10 mouse cellular contexts compared by ENCODE assay signal in the genomic region with DNA sequence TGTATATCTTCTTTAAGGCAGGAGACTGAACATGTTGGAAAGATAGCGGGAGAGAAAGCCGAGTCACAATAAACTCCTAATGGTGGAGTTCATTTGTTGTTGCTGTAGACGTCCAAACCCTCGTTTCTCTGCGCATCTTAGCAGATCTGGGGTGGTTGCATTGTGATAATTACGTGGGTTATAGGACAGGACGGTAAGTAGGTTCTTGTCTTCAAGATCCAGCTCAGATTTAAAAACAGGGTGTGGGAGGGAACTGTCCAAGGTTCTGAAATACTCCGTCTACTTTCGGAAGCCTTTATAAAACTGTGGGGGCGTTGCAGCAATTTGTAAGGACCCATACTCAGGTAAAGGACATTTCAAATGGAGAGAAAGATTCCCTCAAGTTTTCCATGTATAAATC. TPM values are rescaled to one million over a fixed set of nuclear protein-coding genes. Genes with fewer than 3 reads are reported as not detected.
DNase-seq lines count a peak whose midpoint lies in the region; ATAC-seq and TF ChIP-seq lines count a peak whose summit lies in the region.
"Had no signal": no experiment of that assay in that cellular context is flagged by ENCODE, and none has a peak within 500 bp of the region (broad histone marks: within the 10 kb centered on the region; RNA-seq: fewer than 3 reads in every experiment).

No protein-coding gene starts in this region.

- H3K9ac ChIP-seq in lung, postnatal 0 days (replicated peaks; ENCODE audit: low read depth) = no peak overlapping the region
- no peak overlapping the region for H3K9ac ChIP-seq in MEL (ENCODE audit: control insufficient read depth, low read depth, low read length, poor library complexity, severe bottlenecking)
- H3K9ac ChIP-seq: limb, embryonic 13.5 days had no signal

- no peaks in the 10 kb centered on the region for H3K36me3 ChIP-seq in lung, postnatal 0 days (ENCODE audit: insufficient read depth, low read length)
- H3K36me3 ChIP-seq in MEL (ENCODE audit: control insufficient read depth in 1 of 2, insufficient read depth in 2 of 2, low read length in 2 of 2) = no peaks in the 10 kb centered on the region
- H3K36me3 ChIP-seq: forebrain, embryonic 10.5 days; limb, embryonic 13.5 days had no signal

- H3K79me2 ChIP-seq in MEL (ENCODE audit: control insufficient read depth, insufficient read depth, low read length, poor library complexity) = no peaks in the 10 kb centered on the region

- DNase-seq in lung, postnatal 0 days (ENCODE audit: low spot score) = peak; percentile 53
- no peak for DNase-seq in lung, postnatal 10 days
- peak; percentile 68 for DNase-seq in MEL (ENCODE audit: low read depth, low spot score)
- DNase-seq in embryo, embryonic 10 days (ENCODE audit: low spot score) = peak; percentile 51
- DNase-seq in naive thymus-derived CD4-positive, alpha-beta T cell, adult 2 months (ENCODE audit: low read depth) = peak; percentile 66
- DNase-seq in urinary bladder, adult 2 months (ENCODE audit: low spot score) = no peak
- no peak for DNase-seq in layer of hippocampus, postnatal 14 days (ENCODE audit: low spot score in 2 of 2)
- DNase-seq: spleen, adult 18-20 months had no signal

- ATAC-seq in lung, postnatal 0 days = no peak

- H3K27me3 ChIP-seq in lung, postnatal 0 days (replicated peaks; ENCODE audit: insufficient read depth, low read length) = 0 out of 2 replicates have a peak, but pooled peaks cover 6% of the 10 kb centered on the region
- no peaks in the 10 kb centered on the region; a peak in 2 of 4 replicates for H3K27me3 ChIP-seq in MEL (ENCODE audit: control insufficient read depth in 1 of 2, insufficient read depth in 2 of 2, low read length in 2 of 2)

- no peak for TF ChIP-seq EP300 in lung, postnatal 0 days (IDR thresholded peaks at IDR 0.05)
- TF ChIP-seq EP300 in MEL (IDR thresholded peaks at IDR 0.05; ENCODE audit: low read depth in 1 of 2, low read length in 2 of 2) = no peak

- no peak overlapping the region for H3K4me2 ChIP-seq in lung, postnatal 0 days (replicated peaks; ENCODE audit: low read depth, low read length)
- H3K4me2 ChIP-seq: limb, embryonic 13.5 days had no signal

- no peak overlapping the region for H3K4me3 ChIP-seq in lung, postnatal 0 days (ENCODE audit: low read depth, low read length)
- no peak overlapping the region for H3K4me3 ChIP-seq in MEL (ENCODE audit: control insufficient read depth in 1 of 2, insufficient read depth in 1 of 2, low read depth in 2 of 2, low read length in 2 of 2)
- H3K4me3 ChIP-seq: forebrain, embryonic 10.5 days; limb, embryonic 13.5 days had no signal

- TF ChIP-seq CTCF in lung, postnatal 0 days (IDR thresholded peaks at IDR 0.05) = no peak
- TF ChIP-seq CTCF in MEL (IDR thresholded peaks at IDR 0.05 in 2 of 3, conservative IDR thresholded peaks at IDR 0.05 in 1 of 3; ENCODE audit: control insufficient read depth in 1 of 3, insufficient read depth in 1 of 3, low read depth in 2 of 3, low read length in 3 of 3, poor library complexity in 1 of 3, severe bottlenecking in 1 of 3) = no peak

- no peaks in the 10 kb centered on the region for H3K4me1 ChIP-seq in lung, postnatal 0 days (ENCODE audit: insufficient read depth, low read depth, low read length)
- H3K4me1 ChIP-seq in MEL (ENCODE audit: control insufficient read depth in 1 of 2, insufficient read depth in 2 of 2, low read length in 2 of 2) = no peaks in the 10 kb centered on the region

- no peak for TF ChIP-seq RAD21 in MEL (IDR thresholded peaks at IDR 0.05; ENCODE audit: low read depth, low read length)

- H3K9me3 ChIP-seq in lung, postnatal 0 days (ENCODE audit: low read length) = no peaks in the 10 kb centered on the region
- H3K9me3 ChIP-seq in MEL (replicated peaks; ENCODE audit: insufficient read depth, low read length) = no peaks in the 10 kb centered on the region
- H3K9me3 ChIP-seq: forebrain, embryonic 10.5 days; limb, embryonic 13.5 days had no signal

- no peak overlapping the region for H3K27ac ChIP-seq in lung, postnatal 0 days (ENCODE audit: low read length)
- no peak overlapping the region for H3K27ac ChIP-seq in MEL (ENCODE audit: control insufficient read depth, low read depth, low read length)
- H3K27ac ChIP-seq: forebrain, embryonic 10.5 days; limb, embryonic 13.5 days had no signal

- 28% methylated on average over 10 of the region's 10 CpGs for WGBS in lung, postnatal 0 days

- TF ChIP-seq POLR2A in MEL (IDR thresholded peaks at IDR 0.05; ENCODE audit: control insufficient read depth in 1 of 2, insufficient read depth in 1 of 2, low read depth in 1 of 2, low read length in 2 of 2, poor library complexity in 1 of 2) = no peak

TF ChIP-seq in MEL, 35 proteins besides CTCF, POLR2A, EP300 and RAD21:
- TF ChIP-seq SMC3 (IDR thresholded peaks at IDR 0.05; ENCODE audit: low read depth, low read length) (no peak), RCOR1 (IDR thresholded peaks at IDR 0.05; ENCODE audit: low read depth, low read length) (peak; percentile 45; the same call in 1 of the 2 replicates), UBTF (IDR thresholded peaks at IDR 0.05; ENCODE audit: borderline replicate concordance, insufficient read depth, low read depth, low read length) (no peak), ZKSCAN1 (IDR thresholded peaks at IDR 0.05; ENCODE audit: low read depth, low read length) (no peak), GATA1 (IDR thresholded peaks at IDR 0.05; ENCODE audit: low read depth, low read length) (no peak), E2F4 (IDR thresholded peaks at IDR 0.05; ENCODE audit: borderline replicate concordance, low read depth, low read length) (no peak), SIN3A (IDR thresholded peaks at IDR 0.05; ENCODE audit: low read length) (peak; percentile 49; the same call in 1 of the 2 replicates)
TF ChIP-seq in MEL: peak in this region for 2.

RNA-seq across cellular contexts. Expression of a gene that starts 0.6 kb away (rescaled TPM):
- 1.1 TPM in 2 replicates for polyA plus RNA-seq in lung, postnatal 0 days (2015; fragmentation: Nextera tagmentation; extraction: Ambion mirVana)
- total RNA-seq in MEL (2012; rRNA removed) = not detected in 2 replicates
- not detected for polyA plus RNA-seq in MEL (2012; ENCODE audit: insufficient read depth in 1 of 2, insufficient read length in 2 of 2, low read depth in 1 of 2, low replicate concordance in 2 of 2, missing spikeins in 1 of 2)
- polyA plus RNA-seq in urinary bladder, adult 2 months (2012; rRNA removed) = 0.41 and 0.69 TPM in 2 replicates
- total RNA-seq in layer of hippocampus, postnatal 14 days (2021) = 1 to 10 TPM; 2.1 to 2.6 TPM

Comparison
In these comparisons a context has a peak if more than half of its experiments do, and no peak if none do; other contexts are left out.
1. DNase-seq: peak in lung, postnatal 0 days (single experiment), MEL (single experiment), embryo, embryonic 10 days (single experiment) and naive thymus-derived CD4-positive, alpha-beta T cell, adult 2 months (single experiment); none in lung, postnatal 10 days (single experiment), urinary bladder, adult 2 months (single experiment) and layer of hippocampus, postnatal 14 days (0 of 2).